Mouse (Mus musculus) heart, embryonic 12.5 days (tissue): ENCODE measurements at regions not wholly inside any gene's neighbourhood (a gene's known extent, or its start where the extent isn't known, plus 50 kb on each side); places are given as distances from the start of the nearest gene placed in this dataset.

Experiments
- ATAC-seq: fragments of 200-750 bp; cut with Nextera tagmentation; 2 replicates; pipeline ENCODE4 v1.8.0; 2017; ENCODE audit warnings: moderate TSS enrichment, moderate library complexity; ENCODE audit not compliant: insufficient number of reproducible peaks, low FRiP score
- H3K27ac ChIP-seq: fragments of 300-500 bp; sonication (generic); 2 replicates; pipeline ENCODE4 v1.5.1; 2016; ENCODE audit warnings: mild to moderate bottlenecking, moderate library complexity; ENCODE audit not compliant: poor library complexity, severe bottlenecking
- H3K27me3 ChIP-seq: fragments of 300-500 bp; sonication (generic); replicated peaks from 2 replicates; pipeline ENCODE4 v1.6.1; 2016; ENCODE audit warnings: mild to moderate bottlenecking, moderate library complexity
- H3K36me3 ChIP-seq: fragments of 300-500 bp; sonication (generic); 2 replicates; pipeline ENCODE4 v1.6.1; 2016; ENCODE audit warnings: mild to moderate bottlenecking, moderate library complexity
- H3K4me1 ChIP-seq: fragments of 300-500 bp; sonication (generic); replicated peaks from 2 replicates; pipeline ENCODE4 v1.6.1; 2016; ENCODE audit warnings: mild to moderate bottlenecking
- H3K4me2 ChIP-seq: fragments of 300-500 bp; sonication (generic); 2 replicates; pipeline ENCODE4 v1.6.1; 2016; ENCODE audit warnings: mild to moderate bottlenecking, moderate library complexity
- H3K4me3 ChIP-seq: fragments of 300-500 bp; sonication (generic); 2 replicates; pipeline ENCODE4 v1.5.1; 2016; ENCODE audit warnings: mild to moderate bottlenecking
- H3K9ac ChIP-seq: fragments of 300-500 bp; sonication (generic); 2 replicates; pipeline ENCODE4 v1.6.1; 2016; ENCODE audit warnings: mild to moderate bottlenecking, moderate library complexity
- H3K9me3 ChIP-seq: fragments of 300-500 bp; sonication (generic); replicated peaks from 2 replicates; pipeline ENCODE4 v1.6.1; 2016; ENCODE audit warnings: mild to moderate bottlenecking, moderate library complexity
- WGBS: fragments of 180-500 bp; shearing (Covaris S2); methylation state at CpG from one replicate; pipeline ENCODE4 v1.1.7; 2016; 5-methylcytosine and 5-hydroxymethylcytosine counted together

DNA sequence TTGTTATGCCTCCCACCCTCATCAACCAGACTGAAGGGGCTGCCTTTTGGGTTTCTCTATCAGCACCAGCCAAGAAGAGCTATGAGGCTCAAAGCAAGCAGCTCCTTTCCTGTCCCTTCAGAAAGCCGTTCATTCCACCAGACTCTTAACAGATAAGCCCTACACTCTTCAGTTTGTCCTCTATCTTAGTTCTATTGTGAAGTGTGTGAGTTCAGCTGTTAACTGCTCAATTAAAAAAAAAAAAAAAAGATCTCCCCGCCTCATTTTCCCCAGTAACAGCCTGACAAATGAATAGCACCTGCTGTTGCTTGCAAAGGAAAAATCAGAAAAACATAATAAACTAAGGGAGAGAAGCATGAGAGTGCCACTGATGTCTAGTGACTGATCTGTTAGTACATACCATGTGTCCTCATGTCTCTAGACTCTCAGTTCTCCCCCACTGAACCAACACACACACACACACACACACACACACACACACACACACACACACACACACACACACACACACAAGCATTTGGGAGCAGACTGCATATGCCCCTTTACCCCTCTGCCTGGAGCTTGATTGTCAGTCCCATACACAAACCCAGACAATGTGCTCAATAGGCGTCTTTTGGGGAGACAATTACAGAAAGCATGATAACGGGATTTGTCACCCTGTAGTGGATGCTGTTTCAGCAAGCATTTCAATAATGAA is 448.4 kb upstream of the Fam92a start:
- H3K4me2 ChIP-seq: no peak overlapping the region
- H3K4me3 ChIP-seq: no peak overlapping the region
- no peak overlapping the region for H3K9ac ChIP-seq
- no peak overlapping the region for H3K27ac ChIP-seq
- 43% methylated on average over 4 of the region's 4 CpGs for WGBS
- no peaks in the 10 kb centered on the region for H3K36me3 ChIP-seq
- no peak for ATAC-seq
- H3K4me1 ChIP-seq: no peaks in the 10 kb centered on the region
- no peaks in the 10 kb centered on the region for H3K9me3 ChIP-seq
- no peaks in the 10 kb centered on the region for H3K27me3 ChIP-seq

DNA sequence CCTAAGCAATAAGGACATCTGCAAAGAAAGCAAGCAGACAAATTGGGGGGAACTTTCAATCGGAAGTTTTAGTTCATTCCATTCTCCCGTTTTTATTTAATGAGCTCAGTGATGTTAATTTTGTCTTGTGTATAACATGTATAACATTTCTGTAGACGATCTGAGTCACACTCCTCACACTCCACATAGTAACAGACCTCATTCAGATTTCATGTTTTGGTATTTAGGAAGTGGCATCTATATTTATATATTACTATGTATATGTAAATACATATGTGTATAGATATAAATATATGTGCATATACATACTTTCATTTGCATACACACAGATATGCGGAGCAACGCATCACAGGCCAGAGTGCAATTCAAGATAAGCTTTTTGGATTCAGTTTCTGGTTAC is 444.9 kb upstream of the Fam92a start:
- Histone ChIP-seq H3K27ac (no peak overlapping the region), H3K36me3 (no peaks in the 10 kb centered on the region), H3K4me3 (no peak overlapping the region), H3K27me3 (no peaks in the 10 kb centered on the region), H3K9ac (no peak overlapping the region), H3K4me2 (no peak overlapping the region), H3K9me3 (no peaks in the 10 kb centered on the region), H3K4me1 (no peaks in the 10 kb centered on the region)
- WGBS: 77% methylated on average over 5 of the region's 5 CpGs
- no peak for ATAC-seq

DNA sequence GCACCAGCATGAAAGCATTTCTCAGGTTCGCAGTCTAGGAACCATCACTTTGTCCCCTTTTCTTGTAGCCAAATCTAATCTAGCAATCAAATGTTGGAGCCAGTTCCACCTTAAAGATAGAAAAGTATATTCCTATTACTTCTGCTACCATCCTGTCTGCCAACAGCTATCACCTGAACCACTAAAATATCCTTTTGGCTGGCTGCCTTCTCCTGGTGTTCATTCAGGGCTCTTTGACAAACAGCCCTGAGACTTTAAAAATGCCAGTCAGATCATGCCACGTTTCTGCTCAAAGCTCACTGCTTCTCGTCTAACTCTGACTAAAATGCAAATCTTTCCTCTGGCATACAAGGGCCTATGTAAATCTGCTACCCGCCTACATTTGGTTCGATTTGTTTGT is 439.7 kb upstream of the Fam92a start:
- no peaks in the 10 kb centered on the region for H3K27me3 ChIP-seq
- WGBS: 70% methylated on average over 5 of the region's 5 CpGs

DNA sequence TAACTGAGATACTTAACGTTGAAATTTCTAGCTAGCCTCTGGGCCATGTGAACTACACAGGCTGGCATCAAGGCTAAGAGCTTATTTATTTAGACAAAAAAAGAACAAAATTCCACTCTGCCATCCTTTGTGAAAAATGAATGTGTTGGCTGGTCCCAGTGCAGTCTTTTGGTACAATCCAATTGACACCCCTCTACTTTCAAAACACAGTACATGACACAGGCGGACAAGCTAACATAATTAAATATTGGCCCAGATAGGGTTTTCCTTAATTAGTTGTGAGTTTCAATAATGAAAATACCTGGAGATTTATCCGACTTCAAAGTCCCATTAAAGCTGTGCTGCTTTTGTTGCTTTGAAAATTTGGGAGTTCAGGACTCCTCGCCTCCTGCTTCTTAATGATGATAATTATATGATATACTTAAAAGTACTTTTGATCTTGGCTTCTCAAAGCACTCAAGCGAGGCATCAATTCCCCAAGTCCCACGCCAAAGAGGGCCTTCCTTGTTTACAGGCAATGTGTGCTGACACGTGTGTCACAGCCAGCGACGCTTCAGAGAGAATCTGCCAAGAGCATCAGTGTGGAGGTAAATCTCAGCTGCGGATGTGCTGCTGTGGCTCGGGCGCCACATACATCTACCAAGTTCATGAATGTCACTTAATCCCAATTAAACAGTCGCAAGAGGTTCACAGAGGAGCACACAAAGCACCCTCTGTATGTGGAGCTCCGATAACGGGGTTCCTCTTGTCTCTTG is 429.5 kb upstream of the Fam92a start:
- no peak for ATAC-seq
- Histone ChIP-seq H3K36me3 (no peaks in the 10 kb centered on the region), H3K27me3 (no peaks in the 10 kb centered on the region), H3K4me1 (no peaks in the 10 kb centered on the region), H3K4me2 (no peak overlapping the region), H3K27ac (no peak overlapping the region), H3K4me3 (no peak overlapping the region), H3K9ac (no peak overlapping the region), H3K9me3 (peaks cover 2% of the 10 kb centered on the region; the same call in 1 of the 2 replicates)
- 81% methylated on average over 15 of the region's 15 CpGs for WGBS

More for the DNA sequence above, 439.7 kb upstream of the Fam92a start:
- ATAC-seq: no peak
- Histone ChIP-seq H3K4me3 (no peak overlapping the region), H3K4me2 (no peak overlapping the region), H3K36me3 (no peaks in the 10 kb centered on the region), H3K27ac (no peak overlapping the region), H3K9me3 (no peaks in the 10 kb centered on the region), H3K9ac (no peak overlapping the region), H3K4me1 (no peaks in the 10 kb centered on the region)

DNA sequence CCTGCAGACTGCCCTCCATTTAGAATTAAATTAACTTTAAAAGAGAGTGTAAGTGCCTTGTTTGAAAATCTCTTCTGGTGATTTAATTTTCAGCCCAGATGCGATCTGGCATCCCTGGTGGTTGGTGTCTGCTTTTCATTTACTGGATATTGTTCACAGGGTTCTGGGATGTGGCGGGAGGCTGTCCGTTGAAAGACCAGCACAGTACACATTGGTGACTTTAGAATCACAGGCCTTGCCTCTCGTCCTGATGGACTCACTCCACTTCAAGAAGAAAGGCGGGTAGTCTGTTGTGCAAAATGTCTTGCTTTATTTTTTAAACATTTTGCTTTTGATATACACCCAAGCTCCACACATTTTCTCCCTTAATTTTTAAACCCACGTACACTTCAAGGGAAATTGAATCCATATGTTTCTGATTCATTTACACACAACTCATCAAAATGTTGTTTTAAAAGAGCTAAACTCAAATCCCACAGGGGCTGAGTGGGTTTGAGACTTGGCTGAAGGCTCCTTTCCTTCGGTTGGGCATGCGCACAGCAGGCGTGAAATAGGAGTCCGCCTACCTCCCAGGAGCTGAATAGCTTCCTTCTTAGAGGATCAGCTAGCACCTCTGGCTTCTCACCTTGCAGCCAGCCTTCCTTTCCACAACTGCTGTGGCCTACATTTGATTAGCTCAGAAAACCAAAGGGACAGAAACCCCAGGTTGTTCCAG is 424.1 kb upstream of the Fam92a start:
- H3K27me3 ChIP-seq: no peaks in the 10 kb centered on the region
- no peak overlapping the region for H3K4me3 ChIP-seq
- no peak overlapping the region for H3K27ac ChIP-seq
- H3K9ac ChIP-seq: no peak overlapping the region
- H3K4me2 ChIP-seq: no peak overlapping the region
- H3K9me3 ChIP-seq: peaks cover 3% of the 10 kb centered on the region; the same call in 1 of the 2 replicates
- 67% methylated on average over 10 of the region's 10 CpGs for WGBS
- ATAC-seq: no peak
- H3K36me3 ChIP-seq: no peaks in the 10 kb centered on the region
- H3K4me1 ChIP-seq: no peaks in the 10 kb centered on the region

DNA sequence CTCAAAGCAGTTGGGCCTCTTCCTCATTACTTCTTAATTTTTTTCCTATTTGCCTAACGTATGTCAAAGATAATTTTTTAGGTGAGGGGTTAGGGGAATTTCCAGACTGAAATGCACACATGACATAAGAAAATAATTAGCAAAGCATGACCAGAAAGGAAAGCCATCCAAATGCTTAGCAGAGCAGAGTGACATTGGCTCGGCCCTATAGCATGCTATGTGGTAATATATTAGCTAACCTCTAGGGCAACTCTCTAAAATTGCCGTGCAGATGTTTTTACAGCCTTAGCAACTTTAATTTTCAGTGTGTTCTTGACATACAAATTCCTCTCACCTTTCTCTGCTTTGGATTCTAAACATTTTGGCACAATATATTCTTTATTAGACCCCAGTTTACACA is 421.2 kb upstream of the Fam92a start:
- Histone ChIP-seq H3K4me1 (no peaks in the 10 kb centered on the region), H3K36me3 (no peaks in the 10 kb centered on the region), H3K4me2 (no peak overlapping the region), H3K9ac (no peak overlapping the region), H3K9me3 (peaks cover 3% of the 10 kb centered on the region; the same call in 1 of the 2 replicates), H3K27me3 (no peaks in the 10 kb centered on the region), H3K4me3 (no peak overlapping the region), H3K27ac (no peak overlapping the region)
- ATAC-seq: no peak
- WGBS: 79% methylated on average over 3 of the region's 3 CpGs

DNA sequence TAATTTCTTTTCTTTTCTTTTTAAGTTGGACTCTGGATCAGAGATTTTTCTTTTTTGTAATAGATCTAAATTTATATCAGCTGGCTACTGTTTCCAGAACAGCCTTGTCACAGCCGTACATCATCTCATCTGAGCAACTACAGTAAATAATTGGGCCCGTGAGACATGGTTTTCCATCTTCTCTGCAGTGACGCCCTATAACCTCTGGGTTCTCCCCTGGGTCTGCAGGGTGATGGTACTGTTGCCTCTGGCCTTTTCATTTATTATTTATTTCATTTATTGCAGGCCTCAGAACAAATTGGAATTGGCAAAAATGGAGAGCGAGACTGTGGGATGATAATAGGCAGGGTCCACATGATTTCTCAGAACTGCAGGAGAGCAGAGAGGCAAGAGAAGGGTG is 406.3 kb upstream of the Fam92a start:
- WGBS: 83% methylated on average over 4 of the region's 4 CpGs
- ATAC-seq: no peak

DNA sequence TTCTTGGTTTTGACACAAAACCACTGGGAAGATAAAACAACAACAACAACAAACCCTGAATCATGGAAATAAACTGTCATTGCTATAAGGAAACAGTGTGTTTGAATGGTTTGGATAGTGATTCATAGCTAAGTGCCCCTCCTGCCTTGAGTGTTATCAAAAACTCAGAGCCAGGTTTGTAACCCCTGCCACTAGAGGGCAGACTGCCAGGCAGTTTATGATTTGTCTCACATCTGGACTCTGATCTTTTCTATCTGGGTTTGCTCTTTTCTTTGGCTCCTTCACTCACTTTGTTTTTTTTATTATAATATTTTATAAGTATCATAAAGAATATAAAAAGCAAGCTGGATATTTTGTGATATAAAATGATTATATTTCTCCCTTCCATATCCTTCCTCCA is 400.1 kb upstream of the Fam92a start:
- no peak overlapping the region for H3K27ac ChIP-seq
- H3K4me3 ChIP-seq: no peak overlapping the region
- H3K27me3 ChIP-seq: no peaks in the 10 kb centered on the region
- no peaks in the 10 kb centered on the region for H3K36me3 ChIP-seq
- no peaks in the 10 kb centered on the region for H3K9me3 ChIP-seq
- no peak overlapping the region for H3K9ac ChIP-seq
- no peak for ATAC-seq
- H3K4me2 ChIP-seq: no peak overlapping the region
- no peaks in the 10 kb centered on the region for H3K4me1 ChIP-seq

More for the DNA sequence above, 406.3 kb upstream of the Fam92a start:
- H3K9me3 ChIP-seq: no peaks in the 10 kb centered on the region
- H3K4me3 ChIP-seq: no peak overlapping the region
- no peak overlapping the region for H3K9ac ChIP-seq
- no peak overlapping the region for H3K4me2 ChIP-seq
- H3K4me1 ChIP-seq: no peaks in the 10 kb centered on the region
- H3K36me3 ChIP-seq: no peaks in the 10 kb centered on the region
- no peak overlapping the region for H3K27ac ChIP-seq
- no peaks in the 10 kb centered on the region for H3K27me3 ChIP-seq

DNA sequence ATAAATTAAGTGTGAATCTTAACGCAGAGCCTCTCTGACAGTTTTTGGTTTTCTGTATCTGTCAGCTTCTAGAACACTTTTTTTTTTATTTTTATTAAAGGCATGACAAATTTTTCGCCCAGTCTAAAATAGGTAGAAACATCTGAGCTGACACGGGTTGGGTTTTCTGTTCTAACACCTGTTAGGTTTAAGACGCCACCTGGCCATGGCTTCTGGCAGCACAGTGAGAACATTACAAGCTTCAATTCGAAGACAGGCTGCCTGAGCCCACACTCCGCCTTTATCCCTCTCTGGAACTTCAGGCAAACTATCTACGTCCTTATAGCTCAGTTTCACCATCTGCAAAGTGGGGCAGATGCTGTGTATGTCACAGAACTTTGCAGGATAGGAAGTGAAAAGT is 398.9 kb upstream of the Fam92a start:
- no peaks in the 10 kb centered on the region for H3K27me3 ChIP-seq
- H3K9me3 ChIP-seq: no peaks in the 10 kb centered on the region
- no peaks in the 10 kb centered on the region for H3K36me3 ChIP-seq
- H3K9ac ChIP-seq: no peak overlapping the region
- H3K4me2 ChIP-seq: no peak overlapping the region
- WGBS: 71% methylated on average over 7 of the region's 7 CpGs
- ATAC-seq: no peak
- H3K4me1 ChIP-seq: no peaks in the 10 kb centered on the region
- no peak overlapping the region for H3K27ac ChIP-seq
- H3K4me3 ChIP-seq: no peak overlapping the region

DNA sequence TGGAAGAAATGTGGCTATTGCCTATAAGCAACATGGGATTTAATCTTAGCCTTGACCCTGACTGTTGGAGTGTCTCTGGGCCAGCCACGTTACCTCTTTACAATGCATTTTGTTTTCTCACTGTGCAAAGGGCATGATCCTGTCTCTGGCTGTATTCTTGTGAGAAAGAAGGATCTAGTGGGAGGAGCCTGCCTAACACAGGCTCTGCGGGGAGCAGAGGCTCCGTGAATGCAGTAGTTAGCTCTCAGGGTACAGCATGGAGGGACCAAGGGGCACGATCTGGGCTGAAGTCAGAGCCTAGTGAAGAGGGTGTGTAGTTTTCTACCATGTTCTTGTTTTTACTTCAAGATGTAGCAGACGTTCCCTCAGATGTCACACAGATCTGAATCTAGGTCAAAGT is 395.8 kb upstream of the Fam92a start:
- Histone ChIP-seq H3K4me2 (no peak overlapping the region; the same call in 1 of the 2 replicates), H3K36me3 (no peaks in the 10 kb centered on the region), H3K9me3 (no peaks in the 10 kb centered on the region), H3K4me1 (peaks cover 4% of the 10 kb centered on the region; the same call in 1 of the 2 replicates), H3K4me3 (no peak overlapping the region), H3K27ac (no peak overlapping the region), H3K27me3 (no peaks in the 10 kb centered on the region), H3K9ac (no peak overlapping the region)
- 36% methylated on average over 5 of the region's 5 CpGs for WGBS
- no peak for ATAC-seq

DNA sequence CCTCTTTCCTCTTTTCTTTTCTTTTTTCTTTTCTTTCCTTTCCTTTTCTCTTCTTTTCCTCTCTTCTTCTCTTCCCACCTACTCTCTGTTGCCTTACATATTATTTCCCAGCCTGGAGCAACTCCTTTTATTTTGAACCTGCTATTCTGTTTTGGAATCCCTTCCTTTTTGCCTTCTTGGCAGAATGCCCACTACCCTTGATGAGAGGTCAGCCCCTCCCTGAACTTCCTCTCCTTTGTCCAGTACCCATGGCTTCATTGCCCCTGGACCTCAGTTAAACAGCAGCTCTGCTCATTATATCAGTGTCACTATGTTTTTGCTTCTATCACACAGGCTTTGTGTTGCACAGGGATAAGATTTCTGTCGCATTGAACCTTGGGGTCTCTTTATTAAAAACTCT is 391.2 kb upstream of the Fam92a start:
- H3K9me3 ChIP-seq: no peaks in the 10 kb centered on the region
- whole genome bisulfite sequencing: 44% methylated on average over 1 of the region's 1 CpGs
- H3K27ac ChIP-seq: no peak overlapping the region
- H3K4me2 ChIP-seq: no peak overlapping the region
- H3K9ac ChIP-seq: no peak overlapping the region
- H3K4me1 ChIP-seq: peaks cover 4% of the 10 kb centered on the region; the same call in 1 of the 2 replicates
- no peak for ATAC-seq
- no peak overlapping the region for H3K4me3 ChIP-seq
- no peaks in the 10 kb centered on the region for H3K27me3 ChIP-seq
- no peaks in the 10 kb centered on the region for H3K36me3 ChIP-seq
